Mouse (Mus musculus) G1E (cell line): ENCODE data around the gene Gm43738. TPM values are rescaled to one million over a fixed set of nuclear protein-coding genes. Genes with fewer than 3 reads are reported as not detected.
A peak's percentile ranks its signal among the peaks of the same experiment; 100 is the strongest.
"Not testable (repeated sequence)": the region's sequence is repeated elsewhere in the genome, so short reads cannot be mapped to it uniquely, and the experiment has no call there.

Source experiments
- ATAC-seq: 2 replicates; pipeline ENCODE4 v1.8.0; 2016; ENCODE audit warnings: mild to moderate bottlenecking; ENCODE audit not compliant: insufficient number of reproducible peaks, poor library complexity, low FRiP score, severe bottlenecking; ENCODE audit errors: extremely low read depth
- DNase-seq: peaks from one replicate; pipeline ENCODE4 v3.0.0; 2012; ENCODE audit warnings: low spot score
- H3K27me3 ChIP-seq: 2 replicates; pipeline ENCODE4 v1.6.1; 2012; ENCODE audit warnings: mild to moderate bottlenecking, low read length, inconsistent platforms; ENCODE audit not compliant: insufficient read depth
- H3K36me3 ChIP-seq: replicated peaks from 2 replicates; pipeline ENCODE3; 2012; ENCODE audit warnings: mild to moderate bottlenecking, inconsistent platforms
- H3K4me1 ChIP-seq: 2 replicates; pipeline ENCODE4 v1.6.1; 2012; ENCODE audit warnings: low read depth, low read length, inconsistent platforms, mixed read lengths; ENCODE audit not compliant: insufficient read depth
- H3K4me3 ChIP-seq: 2 replicates; pipeline ENCODE4 v1.5.1; 2012; ENCODE audit warnings: low read depth, mild to moderate bottlenecking, inconsistent platforms, low read length, moderate library complexity, mixed read lengths
- H3K9me3 ChIP-seq: replicated peaks from 2 replicates; pipeline ENCODE4 v1.6.1; 2012; ENCODE audit warnings: inconsistent platforms
- CTCF ChIP-seq: IDR thresholded peaks from 2 replicates; pipeline ENCODE4 v1.5.1; 2012; ENCODE audit warnings: low read depth, low read length, inconsistent platforms, mixed read lengths
- GATA1 ChIP-seq: IDR thresholded peaks from 2 replicates; pipeline ENCODE4 v1.6.1; 2012; ENCODE audit warnings: borderline replicate concordance, low read length, inconsistent platforms, mixed read lengths
- GATA2 ChIP-seq: IDR thresholded peaks from 2 replicates; pipeline ENCODE4 v1.6.1; 2012; ENCODE audit warnings: low read depth, low read length, inconsistent platforms, borderline replicate concordance
- POLR2AphosphoS5 ChIP-seq: IDR thresholded peaks from 2 replicates; pipeline ENCODE4 v1.6.1; 2012; ENCODE audit warnings: low read depth, low read length, inconsistent platforms; ENCODE audit not compliant: insufficient replicate concordance
- TAL1 ChIP-seq: conservative IDR thresholded peaks from 2 replicates; pipeline ENCODE4 v1.6.1; 2012; ENCODE audit warnings: low read depth, low read length, inconsistent platforms, mixed read lengths
- polyA plus RNA-seq: library from polyadenylated mRNA; stranded (reverse); fragments of >175 nt; gene quantifications from 2 replicates; pipeline ENCODE4 v1.2.3, GENCODE M21; 2012
- total RNA-seq, 2 experiments: library from RNA; stranded (forward) in 1 of 2; stranded (reverse) in 1 of 2; fragments of 200-1000 nt in 1 of 2; fragments of >200 nt in 1 of 2; fragmentation: Nextera tagmentation in 1 of 2; gene quantifications; 2 replicates each; pipeline ENCODE4 v1.2.3; 2014 to 2017

The Gm43738 gene
- total and polyA plus RNA-seq, 3 experiments: 4.3 TPM; not detected in 2

- TF ChIP-seq TAL1 (no peak), CTCF (no peak), GATA1 (no peak), POLR2AphosphoS5 (no peak), GATA2 (no peak)
- H3K4me1 ChIP-seq: peaks cover 80% of the 10 kb centered on the region
- no peaks in the 10 kb centered on the region for H3K9me3 ChIP-seq
- DNase-seq (no peak), ATAC-seq (no peak)
- H3K36me3 ChIP-seq: peaks cover 51% of the 10 kb centered on the region
- H3K4me3 ChIP-seq: peak overlapping the region; percentile 75; the same call in 1 of the 2 replicates
- peaks cover 14% of the 10 kb centered on the region for H3K27me3 ChIP-seq
Observed at GRCm38 (mm10) chr3:89088974-89089373, 11.9 kb downstream of the Gm43738 start.

DNA sequence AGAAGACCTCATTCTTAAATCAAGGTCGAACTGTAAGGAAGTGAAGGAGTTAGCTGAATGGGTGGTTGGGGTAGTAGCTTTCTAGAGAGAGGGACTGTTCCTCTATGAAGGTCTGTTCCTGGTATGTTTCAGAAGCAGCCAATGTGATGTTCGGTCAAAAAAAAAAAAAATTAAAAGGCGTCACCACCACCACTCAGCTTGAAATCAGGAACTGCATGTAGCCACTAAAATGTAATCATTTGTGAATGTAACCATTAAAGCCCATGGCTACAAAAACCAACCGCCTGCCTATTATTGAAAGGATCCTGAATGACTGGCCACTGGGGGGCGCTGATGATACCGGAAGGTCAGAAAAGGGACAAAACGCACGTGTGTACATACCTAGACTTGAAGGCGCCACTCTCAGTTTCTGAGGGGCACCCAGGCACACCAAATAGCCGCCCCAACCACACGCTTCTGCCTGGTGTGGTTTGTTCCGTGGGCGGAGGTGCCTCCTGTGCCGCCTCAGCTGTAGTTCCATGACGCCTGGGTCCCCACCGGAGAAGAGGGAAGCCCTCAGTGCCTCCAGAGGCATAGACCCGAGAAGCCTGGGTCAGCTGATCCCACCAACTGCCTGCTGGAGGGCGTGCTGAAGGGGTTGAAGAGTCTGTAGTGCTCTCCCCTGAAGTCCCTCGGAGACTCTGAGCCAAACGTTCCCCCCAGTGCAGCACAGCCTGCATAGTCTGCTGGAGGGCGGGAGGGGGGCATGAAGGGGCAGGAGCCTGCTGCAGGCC lies 13.4 kb downstream of the Gm43738 start:
- H3K27me3 ChIP-seq: peaks cover 14% of the 10 kb centered on the region
- ATAC-seq: no peak
- peaks cover 47% of the 10 kb centered on the region for H3K36me3 ChIP-seq
- peak overlapping the region; percentile 60; the same call in 1 of the 2 replicates for H3K4me3 ChIP-seq
- no peaks in the 10 kb centered on the region for H3K9me3 ChIP-seq
- H3K4me1 ChIP-seq: peaks cover 69% of the 10 kb centered on the region
- peak; percentile 51 for DNase-seq
- TF ChIP-seq TAL1 (no peak), GATA1 (no peak), POLR2AphosphoS5 (no peak), GATA2 (no peak), CTCF (no peak; the same call in 1 of the 2 replicates)

GRCm38 (mm10) chr3:89084654-89085190 lies 16.2 kb downstream of the Gm43738 start:
- ATAC-seq: no peak
- TF ChIP-seq GATA1 (no peak), CTCF (no peak), POLR2AphosphoS5 (no peak), GATA2 (no peak), TAL1 (no peak)
- Histone ChIP-seq H3K36me3 (peaks cover 65% of the 10 kb centered on the region), H3K27me3 (no peaks in the 10 kb centered on the region; the same call in 1 of the 2 replicates), H3K9me3 (no peaks in the 10 kb centered on the region), H3K4me1 (peaks cover 51% of the 10 kb centered on the region), H3K4me3 (no peak overlapping the region)
- DNase-seq: no peak

GRCm38 (mm10) chr3:89084133-89084532 lies 16.8 kb downstream of the Gm43738 start:
- Histone ChIP-seq H3K36me3 (peaks cover 71% of the 10 kb centered on the region), H3K9me3 (no peaks in the 10 kb centered on the region), H3K27me3 (no peaks in the 10 kb centered on the region; the same call in 1 of the 2 replicates), H3K4me1 (peaks cover 45% of the 10 kb centered on the region), H3K4me3 (no peak overlapping the region)
- TF ChIP-seq POLR2AphosphoS5 (no peak), TAL1 (no peak), GATA2 (no peak), GATA1 (no peak), CTCF (no peak)
- no peak for ATAC-seq
- DNase-seq: no peak

GRCm38 (mm10) chr3:89082287-89082686 lies 18.6 kb downstream of the Gm43738 start:
- H3K4me3 ChIP-seq, H3K27me3 ChIP-seq, ATAC-seq, DNase-seq, H3K9me3 ChIP-seq: not testable (repeated sequence)
- Histone ChIP-seq H3K36me3 (peaks cover 72% of the 10 kb centered on the region), H3K4me1 (peaks cover 26% of the 10 kb centered on the region)

DNA sequence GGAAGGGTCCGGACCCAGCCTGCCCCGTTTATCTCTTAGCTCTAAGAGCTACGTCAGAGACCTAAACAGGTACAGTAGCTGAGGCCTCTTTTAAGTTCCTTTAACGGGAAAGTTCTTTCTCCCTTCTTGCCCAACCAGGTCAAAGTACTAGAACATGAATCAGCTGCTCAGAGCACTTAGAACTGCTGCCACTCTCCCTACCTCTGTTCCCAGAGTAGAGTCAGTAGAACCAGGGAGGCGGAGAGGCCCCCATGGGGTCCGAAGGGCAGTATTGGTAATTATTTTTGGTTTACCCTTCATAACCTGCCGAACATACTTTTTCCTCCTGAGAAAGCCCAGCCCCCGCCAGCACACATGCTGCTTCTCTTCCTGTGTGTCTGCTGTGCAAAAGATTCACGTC lies 23.5 kb downstream of the Gm43738 start:
- H3K36me3 ChIP-seq: peaks cover 88% of the 10 kb centered on the region
- ATAC-seq (no peak), DNase-seq (no peak)
- peaks cover 10% of the 10 kb centered on the region for H3K4me1 ChIP-seq
- H3K9me3 ChIP-seq: no peaks in the 10 kb centered on the region
- TF ChIP-seq POLR2AphosphoS5 (no peak), GATA1 (no peak), GATA2 (no peak), TAL1 (no peak)
- no peaks in the 10 kb centered on the region for H3K27me3 ChIP-seq
- no peak overlapping the region for H3K4me3 ChIP-seq
